ENCODE assay signal across 9 mouse cellular contexts in genomic region chr14:54843461-54843860, GRCm38 (mm10). TPM values are rescaled to one million over a fixed set of nuclear protein-coding genes. Genes with fewer than 3 reads are reported as not detected.
DNase-seq lines count a peak whose midpoint lies in the region; ATAC-seq and TF ChIP-seq lines count a peak whose summit lies in the region.
"Had no signal": no experiment of that assay in that cellular context is flagged by ENCODE, and none has a peak within 500 bp of the region (broad histone marks: within the 10 kb centered on the region; RNA-seq: fewer than 3 reads in every experiment).

No protein-coding gene starts in this region.

- H3K4me3 ChIP-seq in intestine, postnatal 0 days (ENCODE audit: low read depth, low read length), result no peak overlapping the region
- no peak overlapping the region for H3K4me3 ChIP-seq in intestine, embryonic 16.5 days (ENCODE audit: low read length)
- no peak overlapping the region for H3K4me3 ChIP-seq in ES-E14 (ENCODE audit: insufficient read depth in 1 of 2, low read depth in 1 of 2, low read length in 2 of 2, poor library complexity in 1 of 2, severe bottlenecking in 1 of 2)
- no peak overlapping the region for H3K4me3 ChIP-seq in embryonic facial prominence, embryonic 11.5 days (ENCODE audit: low read depth, low read length)

- no peaks in the 10 kb centered on the region for H3K27me3 ChIP-seq in intestine, postnatal 0 days (replicated peaks; ENCODE audit: control insufficient read depth, insufficient read depth, low read length)
- H3K27me3 ChIP-seq in intestine, embryonic 16.5 days (replicated peaks; ENCODE audit: control insufficient read depth, insufficient read depth, low read length), result no peaks in the 10 kb centered on the region
- H3K27me3 ChIP-seq in embryonic facial prominence, embryonic 11.5 days (ENCODE audit: control insufficient read depth, insufficient read depth, low read length), result no peaks in the 10 kb centered on the region
- no peaks in the 10 kb centered on the region for H3K27me3 ChIP-seq in splenic B cell, adult 2 months (ENCODE audit: control insufficient read depth, insufficient read depth, low read length, poor library complexity, severe bottlenecking)

- no peaks in the 10 kb centered on the region for H3K9me3 ChIP-seq in intestine, postnatal 0 days (ENCODE audit: control insufficient read depth)
- H3K9me3 ChIP-seq in intestine, embryonic 16.5 days (ENCODE audit: control insufficient read depth, low read length), result no peaks in the 10 kb centered on the region
- no peaks in the 10 kb centered on the region for H3K9me3 ChIP-seq in ES-E14 (ENCODE audit: control insufficient read depth, insufficient read depth, low read depth, low read length)
- no peaks in the 10 kb centered on the region for H3K9me3 ChIP-seq in embryonic facial prominence, embryonic 11.5 days (replicated peaks; ENCODE audit: control insufficient read depth, low read length)

- peak overlapping the region; percentile 21; the same call in 1 of the 2 replicates for H3K4me2 ChIP-seq in intestine, postnatal 0 days (replicated peaks; ENCODE audit: low read depth)
- no peak overlapping the region for H3K4me2 ChIP-seq in intestine, embryonic 16.5 days (ENCODE audit: low read depth, low read length)
- no peak overlapping the region for H3K4me2 ChIP-seq in embryonic facial prominence, embryonic 11.5 days (ENCODE audit: low read depth, low read length)

- H3K27ac ChIP-seq in intestine, postnatal 0 days (ENCODE audit: low read depth, low read length), result no peak overlapping the region
- H3K27ac ChIP-seq in intestine, embryonic 16.5 days (ENCODE audit: low read length), result no peak overlapping the region
- no peak overlapping the region for H3K27ac ChIP-seq in ES-E14 (ENCODE audit: insufficient read depth, low read depth, low read length, poor library complexity, severe bottlenecking)
- H3K27ac ChIP-seq in embryonic facial prominence, embryonic 11.5 days (replicated peaks; ENCODE audit: low read depth, low read length), result no peak overlapping the region

- no peaks in the 10 kb centered on the region for H3K4me1 ChIP-seq in intestine, postnatal 0 days (replicated peaks; ENCODE audit: control insufficient read depth, insufficient read depth, low read length)
- no peaks in the 10 kb centered on the region for H3K4me1 ChIP-seq in intestine, embryonic 16.5 days (ENCODE audit: control insufficient read depth, insufficient read depth, low read length)
- H3K4me1 ChIP-seq in ES-E14 (ENCODE audit: control insufficient read depth in 2 of 2, insufficient read depth in 2 of 2, low read length in 2 of 2, poor library complexity in 1 of 2), result no peaks in the 10 kb centered on the region
- no peaks in the 10 kb centered on the region for H3K4me1 ChIP-seq in embryonic facial prominence, embryonic 11.5 days (ENCODE audit: control insufficient read depth, insufficient read depth, low read length)

- DNase-seq in B cell, adult 2 months, result peak; percentile 5 to 14
- DNase-seq in ES-E14 (ENCODE audit: low read depth, low spot score), result peak; percentile 26
- DNase-seq in embryonic facial prominence, embryonic 11.5 days (ENCODE audit: low spot score), result peak; percentile 74
- DNase-seq in splenic B cell, adult 2 months (ENCODE audit: low read depth, low spot score), result peak; percentile 59
- no peak for DNase-seq in ovary, adult 18-20 months (ENCODE audit: low spot score)
- no peak for DNase-seq in right cerebral cortex, postnatal 14 days

- TF ChIP-seq CTCF in intestine, postnatal 0 days (IDR thresholded peaks at IDR 0.05; ENCODE audit: low read depth), result peak; percentile 67

- H3K36me3 ChIP-seq in intestine, postnatal 0 days (ENCODE audit: control insufficient read depth, insufficient read depth), result no peaks in the 10 kb centered on the region
- H3K36me3 ChIP-seq in intestine, embryonic 16.5 days (ENCODE audit: control insufficient read depth, insufficient read depth, low read length), result no peaks in the 10 kb centered on the region
- H3K36me3 ChIP-seq in ES-E14 (ENCODE audit: control insufficient read depth, insufficient read depth, low read length, poor library complexity, severe bottlenecking), result no peaks in the 10 kb centered on the region
- H3K36me3 ChIP-seq in embryonic facial prominence, embryonic 11.5 days (replicated peaks; ENCODE audit: control insufficient read depth, insufficient read depth, low read depth, low read length), result no peaks in the 10 kb centered on the region
- no peaks in the 10 kb centered on the region for H3K36me3 ChIP-seq in splenic B cell, adult 2 months (ENCODE audit: control insufficient read depth, insufficient read depth, low read length, poor library complexity, severe bottlenecking)

- ATAC-seq in intestine, postnatal 0 days, result no peak
- ATAC-seq in intestine, embryonic 16.5 days, result no peak
- no peak for ATAC-seq in embryonic facial prominence, embryonic 11.5 days (replicated peaks; ENCODE audit: insufficient number of reproducible peaks, low FRiP score, low TSS enrichment, low read depth)

- in situ Hi-C loops in ES-E14 (cut with MboI; ENCODE audit: low sequenced_read_pairs in 2 of 2, unreplicated experiment in 2 of 2), result loop anchor here in 1 of 2 experiments (10.0 kb wide), 1 partner anchor 171 kb away; the partner anchor contains the start of gene Ngdn

- WGBS in intestine, postnatal 0 days, result 4% methylated on average over 4 of the region's 4 CpGs
- WGBS in intestine, embryonic 16.5 days, result 3% methylated on average over 4 of the region's 4 CpGs
- WGBS in embryonic facial prominence, embryonic 11.5 days, result 6% methylated on average over 4 of the region's 4 CpGs

- no peak overlapping the region for H3K9ac ChIP-seq in intestine, postnatal 0 days (ENCODE audit: low read depth, low read length)
- no peak overlapping the region; the same call in 1 of the 2 replicates for H3K9ac ChIP-seq in intestine, embryonic 16.5 days (ENCODE audit: low read depth, low read length)
- no peak overlapping the region for H3K9ac ChIP-seq in ES-E14 (ENCODE audit: insufficient read depth, low read depth, low read length, poor library complexity, severe bottlenecking)
- no peak overlapping the region for H3K9ac ChIP-seq in embryonic facial prominence, embryonic 11.5 days (replicated peaks; ENCODE audit: low read length)

TF ChIP-seq in ES-E14, 5 proteins besides CTCF, POLR2A, EP300 and RAD21:
- TF ChIP-seq ZC3H11A (IDR thresholded peaks at IDR 0.05; ENCODE audit: borderline replicate concordance, low read depth, low read length), result no peak
- TF ChIP-seq MAFK (IDR thresholded peaks at IDR 0.05; ENCODE audit: insufficient read depth, low read depth, low read length), result no peak
- TF ChIP-seq ZNF384 (IDR thresholded peaks at IDR 0.05; ENCODE audit: low read depth, low read length), result no peak
- no peak for TF ChIP-seq HCFC1 (IDR thresholded peaks at IDR 0.05; ENCODE audit: borderline replicate concordance, insufficient read depth, low read length)
- no peak for TF ChIP-seq CHD2 (IDR thresholded peaks at IDR 0.05; ENCODE audit: low read depth, low read length)

RNA-seq across cellular contexts. Expression of gene Homez, which starts 27.3 kb away (rescaled TPM):
- polyA plus RNA-seq in intestine, postnatal 0 days (2015; fragmentation: Nextera tagmentation; extraction: Ambion mirVana), result 6.0 and 7.3 TPM in 2 replicates
- 6.1 and 10.2 TPM in 2 replicates for polyA plus RNA-seq in intestine, embryonic 16.5 days (2015; fragmentation: Nextera tagmentation; extraction: Ambion mirVana)
- 2.5 and 3.9 TPM in 2 replicates for total RNA-seq in ES-E14 (2012; rRNA removed)
- 13.7 and 14.5 TPM in 2 replicates for polyA plus RNA-seq in embryonic facial prominence, embryonic 11.5 days (2014; fragmentation: Nextera tagmentation; extraction: Ambion mirVana)

RNA-seq across cellular contexts. Expression of gene Rnf212b, which starts 29.5 kb away (rescaled TPM):
- not detected in 2 replicates for polyA plus RNA-seq in intestine, postnatal 0 days (2015; fragmentation: Nextera tagmentation; extraction: Ambion mirVana)
- polyA plus RNA-seq in intestine, embryonic 16.5 days (2015; fragmentation: Nextera tagmentation; extraction: Ambion mirVana), result 0.13 TPM in 1 of 2 replicates, not detected in the other
- total RNA-seq in ES-E14 (2012; rRNA removed), result 1.5 and 1.9 TPM in 2 replicates
- polyA plus RNA-seq in embryonic facial prominence, embryonic 11.5 days (2014; fragmentation: Nextera tagmentation; extraction: Ambion mirVana), result not detected in 2 replicates
- polyA plus RNA-seq: lung, embryonic 16.5 days had no signal

RNA-seq across cellular contexts. Expression of gene Ppp1r3e, which starts 33.9 kb away (rescaled TPM):
- 3.8 and 4.1 TPM in 2 replicates for polyA plus RNA-seq in intestine, postnatal 0 days (2015; fragmentation: Nextera tagmentation; extraction: Ambion mirVana)
- polyA plus RNA-seq in intestine, embryonic 16.5 days (2015; fragmentation: Nextera tagmentation; extraction: Ambion mirVana), result 1.4 and 1.8 TPM in 2 replicates
- 0.62 and 0.74 TPM in 2 replicates for total RNA-seq in ES-E14 (2012; rRNA removed)
- polyA plus RNA-seq in embryonic facial prominence, embryonic 11.5 days (2014; fragmentation: Nextera tagmentation; extraction: Ambion mirVana), result 0.33 and 0.34 TPM in 2 replicates

RNA-seq across cellular contexts. Expression of gene Bcl2l2, which starts 39.7 kb away (rescaled TPM):
- polyA plus RNA-seq in intestine, postnatal 0 days (2015; fragmentation: Nextera tagmentation; extraction: Ambion mirVana), result 8.0 and 9.3 TPM in 2 replicates
- polyA plus RNA-seq in intestine, embryonic 16.5 days (2015; fragmentation: Nextera tagmentation; extraction: Ambion mirVana), result 5.1 and 5.8 TPM in 2 replicates
- total RNA-seq in ES-E14 (2012; rRNA removed), result 7.7 and 9.4 TPM in 2 replicates
- 2.7 and 3.6 TPM in 2 replicates for polyA plus RNA-seq in embryonic facial prominence, embryonic 11.5 days (2014; fragmentation: Nextera tagmentation; extraction: Ambion mirVana)

RNA-seq across cellular contexts. Expression of gene Gm20521, which starts 39.8 kb away (rescaled TPM):
- polyA plus RNA-seq in intestine, postnatal 0 days (2015; fragmentation: Nextera tagmentation; extraction: Ambion mirVana), result 1.8 and 1.9 TPM in 2 replicates
- 0.49 and 0.76 TPM in 2 replicates for polyA plus RNA-seq in intestine, embryonic 16.5 days (2015; fragmentation: Nextera tagmentation; extraction: Ambion mirVana)
- 0.71 and 0.79 TPM in 2 replicates for total RNA-seq in ES-E14 (2012; rRNA removed)
- 0.38 TPM in 1 of 2 replicates, not detected in the other for polyA plus RNA-seq in embryonic facial prominence, embryonic 11.5 days (2014; fragmentation: Nextera tagmentation; extraction: Ambion mirVana)
- polyA plus RNA-seq: lung, embryonic 16.5 days had no signal

Comparison
In these comparisons a context has a peak if more than half of its experiments do, and no peak if none do; other contexts are left out.
1. DNase-seq: peak in B cell, adult 2 months (2 of 2), ES-E14 (single experiment), embryonic facial prominence, embryonic 11.5 days (single experiment) and splenic B cell, adult 2 months (single experiment); none in ovary, adult 18-20 months (single experiment) and right cerebral cortex, postnatal 14 days (single experiment).